Mouse (Mus musculus): ENCODE measurements at regions not wholly inside any gene's neighbourhood (a gene's known extent, or its start where the extent isn't known, plus 50 kb on each side); places are given as distances from the start of the nearest gene placed in this dataset.
A peak's percentile ranks its signal among the peaks of the same experiment; 100 is the strongest.

DNA sequence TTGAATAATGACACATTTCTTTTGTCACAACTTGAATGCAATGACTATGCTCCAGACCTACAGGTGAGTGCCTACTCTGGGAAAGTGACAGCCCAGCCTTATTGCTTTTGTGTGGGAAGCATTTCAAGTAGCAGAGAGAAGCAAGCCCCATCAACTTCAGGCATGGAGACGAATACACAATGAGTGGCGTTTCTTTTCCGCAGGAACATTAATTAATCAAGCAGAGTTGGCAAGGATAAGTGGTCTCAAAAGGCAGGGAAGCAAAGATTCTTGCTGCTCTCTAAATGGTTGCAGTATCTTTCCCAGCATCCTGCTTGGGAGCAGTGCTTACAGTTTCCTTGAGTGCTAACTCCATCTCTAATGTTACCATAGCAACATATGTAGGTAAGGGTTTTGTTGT is 285.6 kb upstream of the Pkdcc start:
- no peaks in the 10 kb centered on the region for H3K27me3 ChIP-seq (ENCODE audit: control insufficient read depth, insufficient read depth, low read length)
- WGBS = 46% methylated on average over 3 of the region's 3 CpGs
- no peaks in the 10 kb centered on the region for H3K4me1 ChIP-seq (replicated peaks; ENCODE audit: control insufficient read depth, insufficient read depth, low read length)
- H3K4me2 ChIP-seq (ENCODE audit: low read depth, low read length, severe bottlenecking) = no peak overlapping the region
- H3K9ac ChIP-seq (ENCODE audit: low read length) = no peak overlapping the region
- H3K4me3 ChIP-seq (ENCODE audit: low read depth, low read length) = no peak overlapping the region
- peak; percentile 53 for ATAC-seq (replicated peaks; ENCODE audit: low FRiP score)
- DNase-seq (ENCODE audit: low spot score) = no peak
- H3K27ac ChIP-seq (ENCODE audit: low read depth, low read length) = no peak overlapping the region
- no peaks in the 10 kb centered on the region for H3K36me3 ChIP-seq (ENCODE audit: control insufficient read depth, insufficient read depth, low read length)
- no peaks in the 10 kb centered on the region for H3K9me3 ChIP-seq (ENCODE audit: control insufficient read depth, low read length)

DNA sequence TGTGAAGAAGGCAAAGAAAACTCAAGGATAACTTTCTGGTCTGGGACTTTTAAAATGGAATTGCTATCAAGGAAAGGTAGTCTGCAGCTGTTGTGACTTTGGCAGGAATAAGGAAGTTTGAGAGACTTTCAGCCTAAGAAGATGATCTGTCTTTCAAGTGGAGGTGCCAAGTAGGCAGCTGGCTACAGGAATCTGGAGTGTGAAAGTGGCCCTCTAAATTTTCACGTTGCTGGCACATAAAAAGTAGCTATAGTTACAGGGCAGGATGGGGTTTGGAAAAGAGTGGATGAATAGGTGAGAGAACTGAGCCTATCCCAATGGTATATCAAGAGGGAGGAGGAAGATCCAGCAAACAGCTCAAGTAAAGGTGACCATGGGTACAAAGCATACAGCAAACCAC is 284.4 kb upstream of the Pkdcc start:
- WGBS = 69% methylated on average over 1 of the region's 1 CpGs
- Histone ChIP-seq H3K9me3 (ENCODE audit: control insufficient read depth, low read length) (no peaks in the 10 kb centered on the region), H3K9ac (ENCODE audit: low read length) (no peak overlapping the region), H3K4me2 (ENCODE audit: low read depth, low read length, severe bottlenecking) (no peak overlapping the region), H3K27ac (ENCODE audit: low read depth, low read length) (no peak overlapping the region), H3K4me1 (replicated peaks; ENCODE audit: control insufficient read depth, insufficient read depth, low read length) (no peaks in the 10 kb centered on the region), H3K36me3 (ENCODE audit: control insufficient read depth, insufficient read depth, low read length) (no peaks in the 10 kb centered on the region), H3K27me3 (ENCODE audit: control insufficient read depth, insufficient read depth, low read length) (no peaks in the 10 kb centered on the region), H3K4me3 (ENCODE audit: low read depth, low read length) (no peak overlapping the region)
- DNase-seq (ENCODE audit: low spot score) (no peak), ATAC-seq (replicated peaks; ENCODE audit: low FRiP score) (no peak)

GRCm38 (mm10) chr17:82931476-82931875 is 283.6 kb upstream of the Pkdcc start:
- WGBS = 91% methylated on average over 4 of the region's 4 CpGs
- no peak for DNase-seq (ENCODE audit: low spot score)
- Histone ChIP-seq H3K9ac (ENCODE audit: low read length) (no peak overlapping the region), H3K27me3 (ENCODE audit: control insufficient read depth, insufficient read depth, low read length) (no peaks in the 10 kb centered on the region), H3K4me3 (ENCODE audit: low read depth, low read length) (no peak overlapping the region), H3K36me3 (ENCODE audit: control insufficient read depth, insufficient read depth, low read length) (no peaks in the 10 kb centered on the region), H3K4me1 (replicated peaks; ENCODE audit: control insufficient read depth, insufficient read depth, low read length) (no peaks in the 10 kb centered on the region), H3K4me2 (ENCODE audit: low read depth, low read length, severe bottlenecking) (no peak overlapping the region), H3K9me3 (ENCODE audit: control insufficient read depth, low read length) (no peaks in the 10 kb centered on the region), H3K27ac (ENCODE audit: low read depth, low read length) (no peak overlapping the region)
- ATAC-seq (replicated peaks; ENCODE audit: low FRiP score) = no peak

GRCm38 (mm10) chr17:82936836-82937235 is 278.3 kb upstream of the Pkdcc start:
- 75% methylated on average over 3 of the region's 3 CpGs for WGBS
- Histone ChIP-seq H3K9me3 (ENCODE audit: control insufficient read depth, low read length) (no peaks in the 10 kb centered on the region), H3K4me2 (ENCODE audit: low read depth, low read length, severe bottlenecking) (no peak overlapping the region), H3K36me3 (ENCODE audit: control insufficient read depth, insufficient read depth, low read length) (no peaks in the 10 kb centered on the region), H3K4me3 (ENCODE audit: low read depth, low read length) (no peak overlapping the region), H3K27ac (ENCODE audit: low read depth, low read length) (no peak overlapping the region), H3K9ac (ENCODE audit: low read length) (no peak overlapping the region), H3K27me3 (ENCODE audit: control insufficient read depth, insufficient read depth, low read length) (no peaks in the 10 kb centered on the region), H3K4me1 (replicated peaks; ENCODE audit: control insufficient read depth, insufficient read depth, low read length) (no peaks in the 10 kb centered on the region)
- DNase-seq (ENCODE audit: low spot score) (no peak), ATAC-seq (replicated peaks; ENCODE audit: low FRiP score) (no peak)

DNA sequence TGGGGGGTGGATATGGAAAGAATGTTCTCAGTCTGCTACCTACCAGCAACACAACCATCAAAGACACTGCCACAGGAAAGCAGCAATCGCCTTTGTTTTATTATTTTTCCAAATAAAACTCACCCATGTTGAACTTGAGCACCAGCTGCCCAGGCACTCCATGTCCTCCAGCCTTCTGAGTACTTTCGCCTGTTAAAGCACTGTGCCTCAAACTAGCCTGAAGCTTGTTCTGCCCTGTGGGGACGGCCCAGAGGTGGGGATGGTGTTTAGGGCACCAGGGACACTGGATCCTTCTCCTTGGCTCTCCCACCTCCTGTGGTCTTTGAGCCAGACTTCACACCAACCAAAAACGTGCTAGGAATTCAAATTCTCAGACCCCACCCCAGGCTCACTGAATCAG is 269.0 kb upstream of the Pkdcc start:
- no peak for ATAC-seq (replicated peaks; ENCODE audit: low FRiP score)
- 71% methylated on average over 4 of the region's 4 CpGs for WGBS

DNA sequence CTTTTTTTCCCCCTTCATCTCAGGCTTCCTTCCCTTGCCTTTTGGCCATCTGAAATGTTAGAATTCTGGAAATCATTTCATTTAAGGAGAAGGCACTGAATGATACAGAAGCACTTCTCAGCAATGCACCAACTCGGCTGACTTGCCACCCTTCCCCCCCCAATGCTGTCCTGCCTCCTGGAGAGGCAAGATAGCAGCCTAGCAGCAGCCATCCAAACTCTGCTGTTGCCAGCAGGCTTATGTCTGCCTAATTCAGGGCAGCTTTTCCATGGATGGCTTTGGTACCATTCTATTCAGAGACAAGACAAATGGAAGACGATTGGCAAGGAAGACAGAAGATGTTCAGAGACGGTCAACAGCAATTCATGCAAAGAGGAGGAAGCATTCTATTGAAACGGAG is 265.3 kb upstream of the Pkdcc start:
- no peak for ATAC-seq (replicated peaks; ENCODE audit: low FRiP score)
- Histone ChIP-seq H3K9me3 (ENCODE audit: control insufficient read depth, low read length) (no peaks in the 10 kb centered on the region), H3K9ac (ENCODE audit: low read length) (no peak overlapping the region), H3K27ac (ENCODE audit: low read depth, low read length) (no peak overlapping the region), H3K4me1 (replicated peaks; ENCODE audit: control insufficient read depth, insufficient read depth, low read length) (no peaks in the 10 kb centered on the region), H3K36me3 (ENCODE audit: control insufficient read depth, insufficient read depth, low read length) (no peaks in the 10 kb centered on the region), H3K4me2 (ENCODE audit: low read depth, low read length, severe bottlenecking) (no peak overlapping the region), H3K27me3 (ENCODE audit: control insufficient read depth, insufficient read depth, low read length) (no peaks in the 10 kb centered on the region), H3K4me3 (ENCODE audit: low read depth, low read length) (no peak overlapping the region)
- no peak for DNase-seq (ENCODE audit: low spot score)
- WGBS = 54% methylated on average over 4 of the region's 4 CpGs

More for the DNA sequence above, 269.0 kb upstream of the Pkdcc start:
- no peak overlapping the region for H3K27ac ChIP-seq (ENCODE audit: low read depth, low read length)
- no peaks in the 10 kb centered on the region for H3K9me3 ChIP-seq (ENCODE audit: control insufficient read depth, low read length)
- no peak for DNase-seq (ENCODE audit: low spot score)
- no peak overlapping the region for H3K4me3 ChIP-seq (ENCODE audit: low read depth, low read length)
- H3K36me3 ChIP-seq (ENCODE audit: control insufficient read depth, insufficient read depth, low read length) = no peaks in the 10 kb centered on the region
- no peak overlapping the region for H3K4me2 ChIP-seq (ENCODE audit: low read depth, low read length, severe bottlenecking)
- no peaks in the 10 kb centered on the region for H3K4me1 ChIP-seq (replicated peaks; ENCODE audit: control insufficient read depth, insufficient read depth, low read length)
- no peak overlapping the region for H3K9ac ChIP-seq (ENCODE audit: low read length)
- no peaks in the 10 kb centered on the region for H3K27me3 ChIP-seq (ENCODE audit: control insufficient read depth, insufficient read depth, low read length)

GRCm38 (mm10) chr17:82950268-82950667 is 264.8 kb upstream of the Pkdcc start:
- Histone ChIP-seq H3K27ac (ENCODE audit: low read depth, low read length) (no peak overlapping the region), H3K4me3 (ENCODE audit: low read depth, low read length) (no peak overlapping the region), H3K4me2 (ENCODE audit: low read depth, low read length, severe bottlenecking) (no peak overlapping the region), H3K27me3 (ENCODE audit: control insufficient read depth, insufficient read depth, low read length) (no peaks in the 10 kb centered on the region), H3K4me1 (replicated peaks; ENCODE audit: control insufficient read depth, insufficient read depth, low read length) (no peaks in the 10 kb centered on the region), H3K9ac (ENCODE audit: low read length) (no peak overlapping the region), H3K36me3 (ENCODE audit: control insufficient read depth, insufficient read depth, low read length) (no peaks in the 10 kb centered on the region), H3K9me3 (ENCODE audit: control insufficient read depth, low read length) (no peaks in the 10 kb centered on the region)
- DNase-seq (ENCODE audit: low spot score) = no peak
- no peak for ATAC-seq (replicated peaks; ENCODE audit: low FRiP score)
- 82% methylated on average over 14 of the region's 14 CpGs for WGBS

- Histone ChIP-seq H3K9ac (ENCODE audit: low read length) (no peak overlapping the region), H3K36me3 (ENCODE audit: control insufficient read depth, insufficient read depth, low read length) (no peaks in the 10 kb centered on the region), H3K4me1 (replicated peaks; ENCODE audit: control insufficient read depth, insufficient read depth, low read length) (no peaks in the 10 kb centered on the region), H3K27me3 (ENCODE audit: control insufficient read depth, insufficient read depth, low read length) (no peaks in the 10 kb centered on the region), H3K4me2 (ENCODE audit: low read depth, low read length, severe bottlenecking) (no peak overlapping the region), H3K27ac (ENCODE audit: low read depth, low read length) (no peak overlapping the region), H3K4me3 (ENCODE audit: low read depth, low read length) (no peak overlapping the region), H3K9me3 (ENCODE audit: control insufficient read depth, low read length) (no peaks in the 10 kb centered on the region)
- WGBS = 48% methylated on average over 4 of the region's 4 CpGs
- no peak for DNase-seq (ENCODE audit: low spot score)
- peak; percentile 55; the same call in 1 of the 2 replicates for ATAC-seq (replicated peaks; ENCODE audit: low FRiP score)
These were observed 257.7 kb upstream of the Pkdcc start for GRCm38 (mm10) chr17:82957409-82957808.

GRCm38 (mm10) chr17:82963374-82963773 is 251.7 kb upstream of the Pkdcc start:
- Histone ChIP-seq H3K4me1 (replicated peaks; ENCODE audit: control insufficient read depth, insufficient read depth, low read length) (no peaks in the 10 kb centered on the region), H3K4me2 (ENCODE audit: low read depth, low read length, severe bottlenecking) (no peak overlapping the region), H3K27ac (ENCODE audit: low read depth, low read length) (no peak overlapping the region), H3K9ac (ENCODE audit: low read length) (no peak overlapping the region), H3K9me3 (ENCODE audit: control insufficient read depth, low read length) (no peaks in the 10 kb centered on the region), H3K36me3 (ENCODE audit: control insufficient read depth, insufficient read depth, low read length) (no peaks in the 10 kb centered on the region), H3K27me3 (ENCODE audit: control insufficient read depth, insufficient read depth, low read length) (no peaks in the 10 kb centered on the region), H3K4me3 (ENCODE audit: low read depth, low read length) (no peak overlapping the region)
- 79% methylated on average over 3 of the region's 3 CpGs for WGBS
- DNase-seq (ENCODE audit: low spot score) (no peak), ATAC-seq (replicated peaks; ENCODE audit: low FRiP score) (no peak)
